Mouse (Mus musculus): ENCODE measurements at regions not wholly inside any gene's neighbourhood (a gene's known extent, or its start where the extent isn't known, plus 50 kb on each side); places are given as distances from the start of the nearest gene placed in this dataset.
"Not testable (repeated sequence)": the region's sequence is repeated elsewhere in the genome, so short reads cannot be mapped to it uniquely, and the experiment has no call there.

- ATAC-seq (replicated peaks; ENCODE audit: poor library complexity), result 0 out of 2 replicates have a peak, but pooled peaks have one; percentile 34
These were observed 50.8 kb upstream of the Elmo1 start for GRCm38 (mm10) chr13:20039590-20039989.

GRCm38 (mm10) chr13:20038463-20038862, 51.9 kb upstream of the Elmo1 start:
- ATAC-seq (replicated peaks; ENCODE audit: poor library complexity), result peak; percentile 90

GRCm38 (mm10) chr13:20037436-20037835, 53.0 kb upstream of the Elmo1 start:
- no peak for ATAC-seq (replicated peaks; ENCODE audit: poor library complexity)

GRCm38 (mm10) chr13:20033937-20034735, 56.3 kb upstream of the Elmo1 start:
- ATAC-seq (replicated peaks; ENCODE audit: poor library complexity), result no peak

GRCm38 (mm10) chr13:20031660-20032059, 58.7 kb upstream of the Elmo1 start:
- ATAC-seq (replicated peaks; ENCODE audit: poor library complexity), result no peak

GRCm38 (mm10) chr13:20031082-20031481, 59.3 kb upstream of the Elmo1 start:
- no peak for ATAC-seq (replicated peaks; ENCODE audit: poor library complexity)

GRCm38 (mm10) chr13:20026612-20027011, 63.8 kb upstream of the Elmo1 start:
- ATAC-seq (replicated peaks; ENCODE audit: poor library complexity), result 0 out of 2 replicates have a peak, but pooled peaks have one; percentile 52

- ATAC-seq (replicated peaks; ENCODE audit: poor library complexity), result not testable (repeated sequence)
These were observed 73.9 kb upstream of the Elmo1 start for GRCm38 (mm10) chr13:20016454-20016853.

- no peak for ATAC-seq (replicated peaks; ENCODE audit: poor library complexity)
These were observed 77.8 kb upstream of the Elmo1 start for GRCm38 (mm10) chr13:20012621-20013020.

- ATAC-seq (replicated peaks; ENCODE audit: poor library complexity), result peak; percentile 69
These were observed 81.2 kb upstream of the Elmo1 start for GRCm38 (mm10) chr13:20009164-20009563.

GRCm38 (mm10) chr13:20007561-20007960, 82.8 kb upstream of the Elmo1 start:
- ATAC-seq (replicated peaks; ENCODE audit: poor library complexity), result no peak

- ATAC-seq (replicated peaks; ENCODE audit: poor library complexity), result no peak
These were observed 92.8 kb upstream of the Elmo1 start for GRCm38 (mm10) chr13:19997606-19998005.

- ATAC-seq (replicated peaks; ENCODE audit: poor library complexity), result no peak
These were observed 114.8 kb upstream of the Elmo1 start for GRCm38 (mm10) chr13:19975621-19976020.

- ATAC-seq (replicated peaks; ENCODE audit: poor library complexity), result no peak
These were observed 123.8 kb upstream of the Elmo1 start for GRCm38 (mm10) chr13:19966566-19966965.

- no peak for ATAC-seq (replicated peaks; ENCODE audit: poor library complexity)
These were observed 127.4 kb upstream of the Elmo1 start for GRCm38 (mm10) chr13:19963031-19963430.

- ATAC-seq (replicated peaks; ENCODE audit: poor library complexity), result no peak
These were observed 104.7 kb upstream of the Gpr141 start for GRCm38 (mm10) chr13:19928761-19929160.

GRCm38 (mm10) chr13:19927807-19928206, 103.8 kb upstream of the Gpr141 start:
- peak; percentile 31 for ATAC-seq (replicated peaks; ENCODE audit: poor library complexity)

- peak; percentile 10 for ATAC-seq (replicated peaks; ENCODE audit: poor library complexity)
These were observed 97.2 kb upstream of the Gpr141 start for GRCm38 (mm10) chr13:19921084-19921827.

- no peak for ATAC-seq (replicated peaks; ENCODE audit: poor library complexity)
These were observed 88.0 kb upstream of the Gpr141 start for GRCm38 (mm10) chr13:19911860-19912584.

- no peak for ATAC-seq (replicated peaks; ENCODE audit: poor library complexity)
These were observed 78.7 kb upstream of the Gpr141 start for GRCm38 (mm10) chr13:19902786-19903185.

- ATAC-seq (replicated peaks; ENCODE audit: poor library complexity), result 0 out of 2 replicates have a peak, but pooled peaks have one; percentile 23
These were observed 73.1 kb upstream of the Gpr141 start for GRCm38 (mm10) chr13:19897191-19897590.

Data from megakaryocyte progenitor cell, adult 5-6 weeks (primary cell).